Mouse (Mus musculus) testis, adult 2 months (tissue): ENCODE data around the gene Npr3.

Source experiments
- CTCF ChIP-seq: fragments of 200-500 bp; IDR thresholded peaks from 2 replicates; pipeline ENCODE4 v1.5.1; 2012; ENCODE audit warnings: low read depth, mild to moderate bottlenecking, inconsistent platforms, low read length, moderate library complexity; ENCODE audit not compliant: control insufficient read depth, insufficient read depth, insufficient replicate concordance
- POLR2A ChIP-seq: fragments of 200-500 bp; IDR thresholded peaks from 2 replicates; pipeline ENCODE4 v1.6.1; 2012; ENCODE audit warnings: low read depth, mild to moderate bottlenecking, inconsistent platforms, low read length, moderate library complexity; ENCODE audit not compliant: control insufficient read depth

- TF ChIP-seq CTCF (no peak), POLR2A (no peak)
These were observed 20.7 kb upstream of the Npr3 start for GRCm38 (mm10) chr15:11927742-11928141.
